Mouse (Mus musculus) embryonic facial prominence, embryonic 12.5 days (tissue): ENCODE results near the gene Slc41a3. TPM values are rescaled to one million over a fixed set of nuclear protein-coding genes. Genes with fewer than 3 reads are reported as not detected.
A peak's percentile ranks its signal among the peaks of the same experiment; 100 is the strongest.
"Not testable (repeated sequence)": the region's sequence is repeated elsewhere in the genome, so short reads cannot be mapped to it uniquely, and the experiment has no call there.

Experiments used
- ATAC-seq: fragments of 200-750 bp; cut with Nextera tagmentation; 2 replicates; pipeline ENCODE4 v1.8.0; 2017; ENCODE audit not compliant: insufficient number of reproducible peaks, insufficient read depth, low FRiP score, low TSS enrichment
- H3K27ac ChIP-seq: fragments of 300-500 bp; sonication (generic); 2 replicates; pipeline ENCODE4 v1.5.1; 2016; ENCODE audit warnings: mild to moderate bottlenecking
- H3K27me3 ChIP-seq: fragments of 300-500 bp; sonication (generic); 2 replicates; pipeline ENCODE4 v1.6.1; 2016; ENCODE audit warnings: mild to moderate bottlenecking, moderate library complexity
- H3K36me3 ChIP-seq: fragments of 300-500 bp; sonication (generic); 2 replicates; pipeline ENCODE4 v1.6.1; 2016; ENCODE audit warnings: mild to moderate bottlenecking
- H3K4me1 ChIP-seq: fragments of 300-500 bp; sonication (generic); 2 replicates; pipeline ENCODE4 v1.6.1; 2016
- H3K4me2 ChIP-seq: fragments of 300-500 bp; sonication (generic); replicated peaks from 2 replicates; pipeline ENCODE4 v1.6.1; 2016; ENCODE audit warnings: mild to moderate bottlenecking, moderate library complexity
- H3K4me3 ChIP-seq: fragments of 300-500 bp; sonication (generic); 2 replicates; pipeline ENCODE4 v1.5.1; 2016; ENCODE audit warnings: mild to moderate bottlenecking
- H3K9ac ChIP-seq: fragments of 300-500 bp; sonication (generic); 2 replicates; pipeline ENCODE4 v1.6.1; 2016; ENCODE audit warnings: mild to moderate bottlenecking, moderate library complexity
- H3K9me3 ChIP-seq: fragments of 300-500 bp; sonication (generic); 2 replicates; pipeline ENCODE4 v1.6.1; 2016; ENCODE audit warnings: mild to moderate bottlenecking, moderate library complexity
- WGBS: fragments of 180-500 bp; shearing (Covaris S2); methylation state at CpG from one replicate; pipeline ENCODE4 v1.1.7; 2016; 5-methylcytosine and 5-hydroxymethylcytosine counted together
- polyA plus RNA-seq: library from polyadenylated mRNA; unstranded; fragments of >200 nt; fragmentation: Nextera tagmentation; extraction: Ambion mirVana; gene quantifications from 2 replicates; pipeline ENCODE4 v1.2.1, GENCODE M21; 2016

Gene Slc41a3
- polyA plus RNA-seq, 1 experiment from 2014 or later = 2.8 TPM

DNA sequence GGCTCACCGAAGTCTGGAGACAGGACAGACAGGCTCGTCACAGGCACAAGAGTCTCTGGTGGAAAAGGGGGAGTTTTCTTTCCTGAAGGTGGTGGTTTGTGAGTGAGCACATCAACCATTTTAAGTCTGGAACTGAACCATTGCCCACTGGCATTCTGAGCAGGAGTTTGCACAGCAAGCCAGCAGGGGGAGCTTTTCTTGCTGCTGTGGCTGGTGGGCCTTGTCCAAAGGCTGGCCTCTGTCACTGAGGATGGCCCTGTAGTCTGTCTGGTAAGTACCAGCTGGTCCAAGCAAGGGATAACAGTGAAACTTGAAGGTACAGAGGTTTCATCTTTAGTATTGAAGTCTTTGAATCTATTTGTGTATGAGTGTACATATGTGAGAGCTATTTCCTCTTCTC lies 49.2 kb downstream of the Slc41a3 start:
- Histone ChIP-seq H3K4me2 (no peak overlapping the region), H3K36me3 (no peaks in the 10 kb centered on the region), H3K4me1 (no peaks in the 10 kb centered on the region), H3K27me3 (no peaks in the 10 kb centered on the region), H3K4me3 (no peak overlapping the region), H3K9ac (no peak overlapping the region), H3K27ac (no peak overlapping the region), H3K9me3 (no peaks in the 10 kb centered on the region)
- WGBS = 44% methylated on average over 2 of the region's 2 CpGs
- no peak for ATAC-seq

DNA sequence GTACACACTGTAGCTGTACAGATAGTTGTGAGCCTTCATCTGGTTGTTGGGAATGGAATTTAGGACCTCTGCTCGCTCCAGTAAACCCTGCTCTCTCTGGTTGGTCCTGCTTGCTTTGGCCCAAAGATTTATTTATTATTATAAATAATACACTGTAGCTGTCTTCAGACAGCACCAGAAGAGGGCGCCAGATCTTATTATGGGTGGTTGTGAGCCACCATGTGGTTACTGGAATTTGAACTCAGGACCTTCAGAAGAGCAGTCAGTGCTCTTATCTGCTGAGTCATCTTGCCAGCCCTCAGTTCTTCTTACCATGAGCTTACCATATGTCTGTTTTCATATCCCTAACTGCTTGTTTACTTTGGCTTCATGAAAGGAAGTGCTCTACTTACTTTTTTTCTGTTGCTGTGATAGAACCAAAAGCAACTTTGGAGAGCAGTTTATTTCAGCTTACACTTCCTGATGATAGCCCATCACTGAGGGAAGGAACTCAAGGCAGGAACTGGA lies 51.9 kb downstream of the Slc41a3 start:
- 78% methylated on average over 2 of the region's 2 CpGs for WGBS
- not testable (repeated sequence) for ATAC-seq, H3K27me3 ChIP-seq

DNA sequence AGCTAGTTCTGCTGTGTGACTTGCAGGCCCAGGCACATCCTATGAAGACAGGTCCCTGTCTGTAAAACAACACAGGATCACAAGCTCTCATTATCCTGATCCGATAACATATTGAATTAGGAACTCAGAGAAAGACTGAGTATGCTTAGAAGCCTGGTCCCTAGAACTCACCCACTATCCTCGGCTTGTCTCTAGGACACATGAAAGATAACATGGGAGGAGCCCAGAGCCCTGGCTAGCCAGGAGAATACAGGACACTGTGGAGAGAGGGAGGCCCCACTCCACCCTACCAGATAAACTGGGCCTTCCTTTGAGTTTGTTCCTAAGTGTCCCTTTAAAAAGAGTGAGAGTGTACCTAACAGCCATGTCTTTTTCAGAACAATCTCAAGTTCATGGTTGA lies 55.4 kb downstream of the Slc41a3 start:
- H3K27me3 ChIP-seq = no peaks in the 10 kb centered on the region
- H3K4me2 ChIP-seq = no peak overlapping the region
- no peaks in the 10 kb centered on the region for H3K4me1 ChIP-seq
- H3K36me3 ChIP-seq = peaks cover 36% of the 10 kb centered on the region
- H3K9ac ChIP-seq = no peak overlapping the region
- no peak for ATAC-seq
- 75% methylated on average over 2 of the region's 2 CpGs for WGBS
- no peak overlapping the region for H3K4me3 ChIP-seq
- H3K9me3 ChIP-seq = no peaks in the 10 kb centered on the region
- H3K27ac ChIP-seq = no peak overlapping the region

More for the DNA sequence above, 51.9 kb downstream of the Slc41a3 start:
- not testable (repeated sequence) for H3K4me2 ChIP-seq, H3K9me3 ChIP-seq, H3K4me3 ChIP-seq, H3K27ac ChIP-seq, H3K36me3 ChIP-seq, H3K4me1 ChIP-seq, H3K9ac ChIP-seq

DNA sequence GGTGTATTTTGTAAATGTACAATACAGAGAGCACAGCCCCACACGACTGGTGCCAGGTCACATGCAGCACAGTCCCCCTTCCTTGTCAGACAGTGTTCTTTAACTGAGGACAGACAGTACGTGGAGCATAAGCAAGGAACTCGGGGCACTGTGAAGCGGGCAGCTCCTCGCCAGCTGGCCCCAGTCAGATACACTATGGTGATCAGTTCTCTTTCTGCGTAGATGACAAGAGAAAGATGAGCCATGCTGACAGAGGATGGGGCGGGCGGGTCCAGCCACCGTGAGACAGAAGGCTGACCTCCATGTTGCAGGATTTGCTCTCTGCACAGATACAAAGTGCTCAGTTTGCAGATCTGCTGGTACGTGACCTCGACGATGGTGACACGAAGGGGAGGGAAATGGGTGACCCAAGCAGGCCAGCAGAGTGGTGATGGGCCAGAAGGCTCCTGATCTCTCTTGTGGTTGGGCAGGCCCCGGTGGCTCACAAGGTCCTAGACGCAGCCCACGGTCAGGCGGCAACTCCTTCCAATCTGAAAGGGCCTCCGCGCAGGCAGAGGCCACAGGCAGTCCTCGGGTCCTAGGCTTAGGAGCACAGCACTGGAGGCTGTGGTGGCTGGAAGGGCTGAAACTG lies 56.0 kb downstream of the Slc41a3 start:
- Histone ChIP-seq H3K4me1 (no peaks in the 10 kb centered on the region), H3K36me3 (peaks cover 42% of the 10 kb centered on the region), H3K27me3 (no peaks in the 10 kb centered on the region), H3K9ac (no peak overlapping the region), H3K4me2 (no peak overlapping the region), H3K27ac (no peak overlapping the region), H3K4me3 (no peak overlapping the region), H3K9me3 (no peaks in the 10 kb centered on the region)
- WGBS = 90% methylated on average over 20 of the region's 20 CpGs
- no peak for ATAC-seq

DNA sequence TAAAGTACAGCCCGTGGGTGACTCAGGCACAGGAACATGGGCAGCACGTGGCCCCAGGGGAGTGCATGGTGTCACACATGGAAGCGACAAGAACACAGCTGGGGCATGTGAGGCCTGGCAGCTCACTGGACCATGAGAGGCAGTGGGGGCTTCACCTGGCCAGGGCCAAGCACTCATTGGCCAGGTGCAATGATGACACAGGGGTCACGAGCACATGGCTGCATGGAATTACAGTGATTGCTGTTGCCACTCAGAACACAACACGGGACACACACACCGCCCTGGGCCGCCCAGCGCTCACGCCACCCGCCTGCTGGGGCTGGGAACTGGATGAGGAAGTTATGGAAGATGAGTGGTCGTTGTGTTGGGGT lies 56.5 kb downstream of the Slc41a3 start:
- no peak overlapping the region for H3K27ac ChIP-seq
- H3K36me3 ChIP-seq = peaks cover 47% of the 10 kb centered on the region
- H3K4me1 ChIP-seq = no peaks in the 10 kb centered on the region
- H3K9me3 ChIP-seq = no peaks in the 10 kb centered on the region
- 85% methylated on average over 11 of the region's 11 CpGs for whole genome bisulfite sequencing
- no peak overlapping the region for H3K4me3 ChIP-seq
- peak; percentile 38; the same call in 1 of the 2 replicates for ATAC-seq
- H3K9ac ChIP-seq = no peak overlapping the region
- H3K4me2 ChIP-seq = no peak overlapping the region
- H3K27me3 ChIP-seq = no peaks in the 10 kb centered on the region

DNA sequence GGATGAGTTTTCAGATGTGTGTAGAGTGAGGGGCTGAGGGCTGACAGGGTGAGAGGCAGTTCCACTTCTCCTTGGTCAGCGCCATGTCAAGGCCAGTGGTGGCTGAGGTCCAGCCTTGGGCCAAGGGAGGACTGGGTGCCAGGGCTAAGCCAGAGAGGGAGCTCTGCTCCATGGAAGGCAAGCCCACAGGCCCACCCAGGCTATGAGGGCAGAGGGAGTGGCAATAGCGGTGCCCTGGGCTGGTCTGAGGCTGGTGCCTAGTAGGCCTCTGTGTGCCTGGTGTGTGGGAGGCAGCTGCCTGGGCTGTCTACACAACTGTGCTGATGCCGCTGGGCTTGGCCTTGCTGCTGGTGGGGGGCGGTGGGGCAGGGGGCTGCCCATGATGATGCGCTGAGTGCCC lies 57.6 kb downstream of the Slc41a3 start:
- no peak overlapping the region for H3K4me2 ChIP-seq
- no peaks in the 10 kb centered on the region for H3K27me3 ChIP-seq
- H3K27ac ChIP-seq = no peak overlapping the region
- no peak for ATAC-seq
- no peaks in the 10 kb centered on the region for H3K4me1 ChIP-seq
- no peak overlapping the region for H3K4me3 ChIP-seq
- no peak overlapping the region for H3K9ac ChIP-seq
- peaks cover 59% of the 10 kb centered on the region for H3K36me3 ChIP-seq
- H3K9me3 ChIP-seq = no peaks in the 10 kb centered on the region
- 93% methylated on average over 5 of the region's 5 CpGs for WGBS

DNA sequence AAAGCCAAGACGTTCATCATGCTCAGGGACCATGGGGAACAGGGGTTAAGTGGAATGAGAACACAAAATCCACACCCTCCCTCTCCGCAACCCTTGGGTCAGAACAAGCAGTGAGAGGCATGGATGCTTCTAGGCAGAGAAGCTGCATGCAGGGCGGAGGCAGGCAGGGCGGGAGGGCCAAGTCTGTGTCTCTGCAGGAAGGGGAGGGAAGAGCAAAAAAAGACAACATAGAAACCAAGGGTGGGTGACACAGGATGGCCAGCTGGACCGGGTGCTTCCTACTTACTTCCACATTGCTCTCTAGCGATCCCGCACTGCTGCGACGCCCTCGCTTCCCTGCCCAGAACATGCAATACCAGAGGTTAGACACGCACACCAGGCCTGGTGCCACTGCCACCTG lies 59.2 kb downstream of the Slc41a3 start:
- 86% methylated on average over 11 of the region's 11 CpGs for WGBS
- H3K36me3 ChIP-seq = peaks cover 75% of the 10 kb centered on the region
- no peak overlapping the region for H3K4me2 ChIP-seq
- H3K9me3 ChIP-seq = no peaks in the 10 kb centered on the region
- H3K4me1 ChIP-seq = no peaks in the 10 kb centered on the region
- H3K4me3 ChIP-seq = no peak overlapping the region
- H3K27ac ChIP-seq = 0 out of 2 replicates have a peak overlapping the region, but pooled peaks have one; percentile 41
- ATAC-seq = no peak
- no peak overlapping the region for H3K9ac ChIP-seq
- H3K27me3 ChIP-seq = no peaks in the 10 kb centered on the region

DNA sequence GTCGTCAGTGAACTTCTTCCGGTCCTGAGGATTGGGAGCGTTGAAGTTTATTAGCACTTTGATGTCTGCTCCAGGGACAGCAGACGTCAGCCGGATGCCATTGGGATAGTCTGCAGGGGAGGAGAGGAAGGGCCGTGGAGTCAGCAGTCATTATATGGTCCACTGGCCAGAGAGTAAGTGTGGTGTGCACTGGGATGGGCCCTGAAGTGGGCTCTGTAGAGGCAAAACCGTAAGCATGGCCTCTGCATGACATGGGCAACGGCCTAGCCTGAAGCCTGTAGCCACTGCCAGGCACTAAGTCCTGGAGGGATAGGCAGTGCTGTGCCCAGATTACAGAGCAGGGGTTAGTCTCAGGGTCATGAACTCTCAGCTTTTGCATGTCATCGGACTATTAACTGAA lies 64.2 kb downstream of the Slc41a3 start:
- Histone ChIP-seq H3K9ac (no peak overlapping the region), H3K36me3 (peaks cover 95% of the 10 kb centered on the region), H3K4me1 (no peaks in the 10 kb centered on the region), H3K27ac (no peak overlapping the region), H3K27me3 (no peaks in the 10 kb centered on the region), H3K4me2 (no peak overlapping the region), H3K4me3 (no peak overlapping the region), H3K9me3 (no peaks in the 10 kb centered on the region)
- 87% methylated on average over 9 of the region's 9 CpGs for WGBS
- ATAC-seq = no peak

DNA sequence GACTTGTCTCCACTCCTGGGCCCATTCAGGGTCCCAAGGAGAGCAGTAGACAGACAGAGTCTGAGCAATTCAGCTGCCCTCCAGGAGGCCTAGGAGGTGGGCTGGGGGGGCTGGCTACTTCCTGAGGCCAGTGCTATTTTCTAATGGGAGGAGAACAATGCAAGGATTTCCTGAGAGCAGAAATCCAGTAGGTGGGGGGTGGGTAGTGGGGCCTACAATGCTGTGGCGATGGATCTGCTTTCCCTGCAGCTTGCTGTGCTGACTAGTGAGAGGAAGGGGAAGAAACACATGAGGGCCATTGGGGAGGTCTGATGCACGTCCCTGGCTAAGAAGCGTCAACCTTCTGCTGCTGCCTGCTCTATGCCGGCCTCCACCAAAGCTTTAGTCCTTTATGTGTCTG lies 74.2 kb downstream of the Slc41a3 start:
- no peak overlapping the region for H3K4me3 ChIP-seq
- ATAC-seq = no peak
- H3K9me3 ChIP-seq = no peaks in the 10 kb centered on the region
- peaks cover 74% of the 10 kb centered on the region for H3K36me3 ChIP-seq
- no peak overlapping the region for H3K4me2 ChIP-seq
- H3K27me3 ChIP-seq = no peaks in the 10 kb centered on the region
- H3K9ac ChIP-seq = no peak overlapping the region
- no peak overlapping the region for H3K27ac ChIP-seq
- H3K4me1 ChIP-seq = no peaks in the 10 kb centered on the region
- WGBS = 72% methylated on average over 4 of the region's 4 CpGs

DNA sequence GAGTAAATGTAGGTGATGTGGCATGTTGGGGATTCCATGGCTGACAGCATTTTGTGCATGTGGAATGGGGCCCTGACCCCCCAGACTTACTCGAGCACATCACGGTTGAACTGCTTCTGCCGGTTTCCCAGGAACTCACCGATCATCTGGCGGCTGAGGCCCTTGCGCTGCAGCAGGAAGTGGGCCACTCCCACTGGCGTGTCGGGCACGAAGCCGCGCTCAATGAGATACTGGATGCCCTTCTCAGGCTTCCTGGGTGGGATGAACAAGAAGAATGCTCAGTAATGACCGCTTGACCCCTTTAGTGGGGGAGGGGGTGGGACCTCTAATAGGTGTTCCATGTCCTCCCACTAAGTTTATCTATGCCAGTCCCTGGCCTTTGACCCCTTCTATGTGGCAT lies 75.9 kb downstream of the Slc41a3 start:
- no peak for ATAC-seq
- Histone ChIP-seq H3K4me3 (no peak overlapping the region), H3K4me2 (no peak overlapping the region), H3K4me1 (0 out of 2 replicates have a peak, but pooled peaks cover 4% of the 10 kb centered on the region), H3K27ac (no peak overlapping the region), H3K9me3 (no peaks in the 10 kb centered on the region), H3K27me3 (no peaks in the 10 kb centered on the region), H3K36me3 (peaks cover 60% of the 10 kb centered on the region), H3K9ac (no peak overlapping the region)
- 92% methylated on average over 12 of the region's 12 CpGs for WGBS

DNA sequence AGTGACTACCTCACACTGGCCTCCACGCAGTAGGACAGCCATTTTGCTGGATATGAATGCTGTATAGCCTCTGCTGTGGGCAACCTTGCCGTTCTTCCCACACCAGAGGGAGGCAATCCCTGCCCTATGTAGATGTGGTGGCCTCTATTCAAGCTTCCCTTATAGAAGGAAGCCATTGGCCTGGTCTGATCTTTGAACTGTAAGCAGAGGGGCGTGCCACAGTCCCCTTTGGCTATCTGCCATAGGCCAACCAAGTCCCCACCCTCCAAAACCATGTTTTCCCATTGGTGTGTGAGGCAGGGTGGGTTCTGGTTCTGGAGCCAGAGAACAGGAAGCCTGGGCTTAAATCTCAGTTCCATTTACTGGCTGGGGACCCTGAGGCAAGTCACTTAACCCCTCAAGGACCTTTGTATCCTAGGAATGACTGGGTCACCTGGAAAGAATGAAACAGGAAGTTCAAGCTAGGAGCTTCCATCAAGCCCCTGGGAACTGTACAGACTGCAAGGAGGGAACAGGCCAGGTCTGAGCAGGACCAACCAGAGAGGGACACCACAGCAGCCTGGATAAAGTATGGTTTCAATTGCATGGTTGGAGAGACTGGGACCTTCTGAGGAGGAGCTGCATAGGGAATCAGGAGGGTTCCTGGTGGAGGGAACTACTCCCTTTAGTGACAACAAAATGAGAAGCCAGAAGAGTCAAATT lies 79.5 kb downstream of the Slc41a3 start:
- WGBS = 76% methylated on average over 3 of the region's 3 CpGs
- H3K27ac ChIP-seq = no peak overlapping the region
- peaks cover 39% of the 10 kb centered on the region for H3K36me3 ChIP-seq
- H3K4me2 ChIP-seq = no peak overlapping the region
- H3K9ac ChIP-seq = no peak overlapping the region
- H3K4me3 ChIP-seq = no peak overlapping the region
- no peaks in the 10 kb centered on the region for H3K9me3 ChIP-seq
- 0 out of 2 replicates have a peak, but pooled peaks cover 4% of the 10 kb centered on the region for H3K4me1 ChIP-seq
- no peaks in the 10 kb centered on the region for H3K27me3 ChIP-seq
- no peak for ATAC-seq

DNA sequence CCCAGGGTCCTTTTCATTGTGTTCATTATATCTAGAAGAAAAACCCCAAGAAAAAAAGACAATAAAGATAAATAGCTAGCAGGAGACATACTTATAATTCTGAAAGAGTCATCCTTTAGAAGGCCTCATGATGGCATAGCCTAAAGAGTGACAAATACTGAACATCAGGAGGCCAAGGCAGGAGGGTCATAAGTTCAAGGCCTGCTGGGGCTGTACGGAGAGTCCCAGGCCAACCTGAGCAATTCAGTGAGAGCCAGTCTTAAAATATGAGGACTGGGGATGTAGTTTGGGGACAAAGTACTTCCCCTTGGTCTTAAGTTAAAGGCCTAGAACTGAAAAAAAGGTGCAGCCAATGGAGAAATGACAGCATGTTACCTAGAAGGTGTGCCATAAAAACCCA lies 82.3 kb downstream of the Slc41a3 start:
- Histone ChIP-seq H3K4me1 (0 out of 2 replicates have a peak, but pooled peaks cover 4% of the 10 kb centered on the region), H3K9ac (no peak overlapping the region), H3K4me2 (no peak overlapping the region), H3K27me3 (no peaks in the 10 kb centered on the region), H3K36me3 (peaks cover 48% of the 10 kb centered on the region), H3K4me3 (no peak overlapping the region), H3K27ac (no peak overlapping the region), H3K9me3 (no peaks in the 10 kb centered on the region)
- no peak for ATAC-seq
- 73% methylated on average over 1 of the region's 1 CpGs for WGBS
